8 mouse cellular contexts compared by ENCODE assay signal in genomic region chr19:25545714-25546340, GRCm38 (mm10). TPM values are rescaled to one million over a fixed set of nuclear protein-coding genes. Genes with fewer than 3 reads are reported as not detected.
DNase-seq lines count a peak whose midpoint lies in the region; ATAC-seq and TF ChIP-seq lines count a peak whose summit lies in the region.

No protein-coding gene starts in this region.

- TF ChIP-seq CTCF in liver, adult 2 months (IDR thresholded peaks at IDR 0.05; ENCODE audit: low read depth, low read length): peak; percentile 62; the same call in 1 of the 2 replicates

- no peak overlapping the region for H3K9ac ChIP-seq in liver, adult 2 months (ENCODE audit: low read depth, low read length)
- no peak overlapping the region for H3K9ac ChIP-seq in neural tube, embryonic 13.5 days

- no peak for TF ChIP-seq POLR2A in liver, adult 2 months (IDR thresholded peaks at IDR 0.05; ENCODE audit: extremely low read depth, insufficient read depth, low read length)

- H3K9me3 ChIP-seq in neural tube, embryonic 13.5 days: no peaks in the 10 kb centered on the region

- ATAC-seq in granulocyte monocyte progenitor cell, adult 5-6 weeks (replicated peaks; ENCODE audit: poor library complexity, severe bottlenecking): peak; percentile 65
- ATAC-seq in neural tube, embryonic 13.5 days (ENCODE audit: low read depth): peak; percentile 88

- H3K27me3 ChIP-seq in liver, adult 2 months (ENCODE audit: control insufficient read depth, insufficient read depth, low read length): no peaks in the 10 kb centered on the region
- peaks cover 5% of the 10 kb centered on the region for H3K27me3 ChIP-seq in neural tube, embryonic 13.5 days

- no peak overlapping the region for H3K4me2 ChIP-seq in neural tube, embryonic 13.5 days

- no peaks in the 10 kb centered on the region for H3K79me2 ChIP-seq in liver, adult 2 months (ENCODE audit: control insufficient read depth, insufficient read depth, low read length)

- no peak overlapping the region for H3K4me3 ChIP-seq in liver, adult 2 months (ENCODE audit: insufficient read depth, low read depth, low read length)
- H3K4me3 ChIP-seq in neural tube, embryonic 13.5 days: no peak overlapping the region

- H3K36me3 ChIP-seq in liver, adult 2 months (ENCODE audit: control insufficient read depth, insufficient read depth, low read length): no peaks in the 10 kb centered on the region
- H3K36me3 ChIP-seq in neural tube, embryonic 13.5 days: no peaks in the 10 kb centered on the region

- H3K27ac ChIP-seq in liver, adult 2 months (replicated peaks; ENCODE audit: insufficient read depth, low read depth, low read length): no peak overlapping the region
- H3K27ac ChIP-seq in neural tube, embryonic 13.5 days (replicated peaks): no peak overlapping the region

- peaks cover 4% of the 10 kb centered on the region; the same call in 1 of the 2 replicates for H3K4me1 ChIP-seq in liver, adult 2 months (ENCODE audit: control insufficient read depth, insufficient read depth, low read length)
- 0 out of 2 replicates have a peak, but pooled peaks cover 5% of the 10 kb centered on the region for H3K4me1 ChIP-seq in neural tube, embryonic 13.5 days (replicated peaks)

- 32% methylated on average over 13 of the region's 13 CpGs for WGBS in liver, adult 2 months
- 37% methylated on average over 13 of the region's 13 CpGs for WGBS in neural tube, embryonic 13.5 days

- peak; percentile 30 for DNase-seq in 3134 (ENCODE audit: extremely low read depth, insufficient read length, low spot score)
- DNase-seq in ZHBTc4 (ENCODE audit: low read depth, low spot score): peak; percentile 76
- peak; percentile 85 for DNase-seq in embryo, embryonic 10.5 days (ENCODE audit: low spot score)
- DNase-seq in kidney, postnatal 10 days: peak; percentile 79
- DNase-seq in liver, adult 2 months (ENCODE audit: extremely low read depth, low read depth, low spot score): peak; percentile 35
- DNase-seq in thymus, postnatal 4 days: peak; percentile 40

RNA-seq across cellular contexts. Expression of gene Dmrt1, which starts 40.4 kb away (rescaled TPM):
- total RNA-seq in granulocyte monocyte progenitor cell, adult 5-6 weeks (2014; fragmentation: Nextera tagmentation): not detected in 2 replicates
- total RNA-seq in granulocyte monocyte progenitor cell, adult 5-6 weeks (2017): not detected in 2 replicates
- total RNA-seq in liver, adult 2 months (2014; rRNA removed): not detected in 2 replicates
- not detected in 2 replicates for polyA plus RNA-seq in liver, adult 2 months (2012; rRNA removed)
- 0.32 TPM in 1 of 2 replicates, not detected in the other for polyA plus RNA-seq in neural tube, embryonic 13.5 days (2015; fragmentation: Nextera tagmentation; extraction: Ambion mirVana)

Comparison
In these comparisons a context has a peak if more than half of its experiments do, and no peak if none do; other contexts are left out.
1. DNase-seq: peak in every context shown above with its lines; median percentile 85 in embryo, embryonic 10.5 days; 79 in kidney, postnatal 10 days; 76 in ZHBTc4; 40 in thymus, postnatal 4 days; 35 in liver, adult 2 months; 30 in 3134.